Mouse (Mus musculus): ENCODE data around the gene Ei24. TPM values are rescaled to one million over a fixed set of nuclear protein-coding genes. Genes with fewer than 3 reads are reported as not detected.

Ei24 gene
- polyA plus RNA-seq, 1 experiment from 2014 or later: 61.7 TPM

GRCm38 (mm10) chr9:36802951-36803350, 5.8 kb upstream of the Ei24 start:
- no peak overlapping the region for H3K9ac ChIP-seq (ENCODE audit: low read depth, low read length)
- WGBS: 88% methylated on average over 3 of the region's 3 CpGs

GRCm38 (mm10) chr9:36801961-36802360, 4.8 kb upstream of the Ei24 start:
- ATAC-seq (ENCODE audit: low FRiP score) (no peak), DNase-seq (ENCODE audit: low spot score) (no peak)
- no peaks in the 10 kb centered on the region for H3K36me3 ChIP-seq (ENCODE audit: control insufficient read depth, insufficient read depth, low read length)
- H3K4me1 ChIP-seq (replicated peaks; ENCODE audit: control insufficient read depth, insufficient read depth, low read length): no peaks in the 10 kb centered on the region
- H3K9ac ChIP-seq (ENCODE audit: low read depth, low read length): no peak overlapping the region
- H3K4me3 ChIP-seq (ENCODE audit: low read depth, low read length): no peak overlapping the region
- H3K4me2 ChIP-seq (replicated peaks; ENCODE audit: low read depth, low read length): no peak overlapping the region
- WGBS: 91% methylated on average over 2 of the region's 2 CpGs
- no peaks in the 10 kb centered on the region for H3K9me3 ChIP-seq (ENCODE audit: control insufficient read depth, low read length)
- H3K27ac ChIP-seq (ENCODE audit: low read depth, low read length): no peak overlapping the region
- no peaks in the 10 kb centered on the region for H3K27me3 ChIP-seq (ENCODE audit: control insufficient read depth, insufficient read depth, low read length)

More at GRCm38 (mm10) chr9:36802951-36803350, 5.8 kb upstream of the Ei24 start:
- H3K4me1 ChIP-seq (replicated peaks; ENCODE audit: control insufficient read depth, insufficient read depth, low read length): no peaks in the 10 kb centered on the region
- ATAC-seq (ENCODE audit: low FRiP score) (no peak), DNase-seq (ENCODE audit: low spot score) (no peak)
- no peaks in the 10 kb centered on the region for H3K36me3 ChIP-seq (ENCODE audit: control insufficient read depth, insufficient read depth, low read length)
- H3K27me3 ChIP-seq (ENCODE audit: control insufficient read depth, insufficient read depth, low read length): no peaks in the 10 kb centered on the region
- H3K4me3 ChIP-seq (ENCODE audit: low read depth, low read length): no peak overlapping the region
- H3K4me2 ChIP-seq (replicated peaks; ENCODE audit: low read depth, low read length): no peak overlapping the region
- H3K9me3 ChIP-seq (ENCODE audit: control insufficient read depth, low read length): no peaks in the 10 kb centered on the region
- H3K27ac ChIP-seq (ENCODE audit: low read depth, low read length): no peak overlapping the region

DNA sequence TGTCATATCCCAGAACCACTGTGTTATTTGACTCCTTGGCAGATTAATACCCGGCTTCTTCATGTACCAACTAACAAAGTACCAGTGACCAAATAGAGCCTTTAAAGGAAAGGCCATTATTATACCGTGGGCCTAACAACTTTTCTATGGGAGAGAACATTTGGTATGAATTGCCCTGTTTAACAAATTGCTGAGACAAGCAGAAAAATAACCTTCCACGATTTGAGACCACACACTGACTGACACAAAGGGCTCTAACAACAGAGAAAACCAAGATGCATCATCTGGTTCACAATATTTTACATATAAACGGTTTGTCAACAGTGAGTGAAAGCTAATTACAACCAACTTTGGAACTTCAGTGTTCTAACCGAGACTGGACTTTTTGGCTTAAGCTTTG, 969 bp downstream of the Ei24 start:
- Histone ChIP-seq H3K4me2 (replicated peaks; ENCODE audit: low read depth, low read length) (peak overlapping the region; percentile 83), H3K9ac (ENCODE audit: low read depth, low read length) (peak overlapping the region; percentile 97), H3K27ac (ENCODE audit: low read depth, low read length) (no peak overlapping the region), H3K4me3 (ENCODE audit: low read depth, low read length) (peak overlapping the region; percentile 95), H3K27me3 (ENCODE audit: control insufficient read depth, insufficient read depth, low read length) (no peaks in the 10 kb centered on the region), H3K4me1 (replicated peaks; ENCODE audit: control insufficient read depth, insufficient read depth, low read length) (no peaks in the 10 kb centered on the region), H3K9me3 (ENCODE audit: control insufficient read depth, low read length) (no peaks in the 10 kb centered on the region), H3K36me3 (ENCODE audit: control insufficient read depth, insufficient read depth, low read length) (no peaks in the 10 kb centered on the region)
- DNase-seq (ENCODE audit: low spot score) (peak; percentile 5), ATAC-seq (ENCODE audit: low FRiP score) (no peak)
- WGBS: 24% methylated on average over 5 of the region's 5 CpGs

GRCm38 (mm10) chr9:36795556-36795955, 1.6 kb downstream of the Ei24 start:
- Histone ChIP-seq H3K9me3 (ENCODE audit: control insufficient read depth, low read length) (no peaks in the 10 kb centered on the region), H3K4me1 (replicated peaks; ENCODE audit: control insufficient read depth, insufficient read depth, low read length) (no peaks in the 10 kb centered on the region), H3K4me3 (ENCODE audit: low read depth, low read length) (no peak overlapping the region), H3K27me3 (ENCODE audit: control insufficient read depth, insufficient read depth, low read length) (no peaks in the 10 kb centered on the region), H3K36me3 (ENCODE audit: control insufficient read depth, insufficient read depth, low read length) (no peaks in the 10 kb centered on the region), H3K9ac (ENCODE audit: low read depth, low read length) (no peak overlapping the region), H3K27ac (ENCODE audit: low read depth, low read length) (no peak overlapping the region), H3K4me2 (replicated peaks; ENCODE audit: low read depth, low read length) (no peak overlapping the region)
- ATAC-seq (ENCODE audit: low FRiP score) (no peak), DNase-seq (ENCODE audit: low spot score) (no peak)
- WGBS: 84% methylated on average over 1 of the region's 1 CpGs

DNA sequence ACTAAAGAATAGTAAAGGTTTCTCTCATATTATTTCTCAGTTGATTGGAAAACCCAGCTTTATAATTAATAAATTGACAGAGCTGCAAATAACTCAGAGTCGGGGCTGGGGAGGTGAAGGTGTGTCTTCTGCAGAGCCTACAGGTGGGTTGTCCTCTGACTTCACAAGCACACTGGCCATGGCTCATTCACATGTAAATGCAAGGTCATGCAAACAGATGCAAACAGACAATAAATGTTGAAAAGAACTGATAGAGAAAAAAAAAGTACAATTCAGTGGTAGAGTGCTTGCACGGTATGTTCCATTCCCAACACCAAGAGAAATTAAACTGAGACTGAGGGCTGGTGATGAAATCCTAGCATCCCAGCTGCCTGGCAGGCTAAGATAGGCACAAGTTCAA, 2.7 kb downstream of the Ei24 start:
- DNase-seq (ENCODE audit: low spot score): no peak
- Histone ChIP-seq H3K27ac (ENCODE audit: low read depth, low read length) (no peak overlapping the region), H3K4me1 (replicated peaks; ENCODE audit: control insufficient read depth, insufficient read depth, low read length) (no peaks in the 10 kb centered on the region), H3K4me2 (replicated peaks; ENCODE audit: low read depth, low read length) (no peak overlapping the region), H3K4me3 (ENCODE audit: low read depth, low read length) (no peak overlapping the region), H3K9ac (ENCODE audit: low read depth, low read length) (no peak overlapping the region), H3K27me3 (ENCODE audit: control insufficient read depth, insufficient read depth, low read length) (no peaks in the 10 kb centered on the region), H3K36me3 (ENCODE audit: control insufficient read depth, insufficient read depth, low read length) (peaks cover 2% of the 10 kb centered on the region; the same call in 1 of the 2 replicates), H3K9me3 (ENCODE audit: control insufficient read depth, low read length) (no peaks in the 10 kb centered on the region)
- ATAC-seq (ENCODE audit: low FRiP score): no peak
- 77% methylated on average over 2 of the region's 2 CpGs for WGBS

GRCm38 (mm10) chr9:36792191-36792590, 5.0 kb downstream of the Ei24 start:
- DNase-seq (ENCODE audit: low spot score): no peak
- Histone ChIP-seq H3K9ac (ENCODE audit: low read depth, low read length) (no peak overlapping the region), H3K4me1 (replicated peaks; ENCODE audit: control insufficient read depth, insufficient read depth, low read length) (no peaks in the 10 kb centered on the region), H3K27ac (ENCODE audit: low read depth, low read length) (no peak overlapping the region), H3K36me3 (ENCODE audit: control insufficient read depth, insufficient read depth, low read length) (peaks cover 9% of the 10 kb centered on the region; the same call in 1 of the 2 replicates), H3K9me3 (ENCODE audit: control insufficient read depth, low read length) (no peaks in the 10 kb centered on the region), H3K4me3 (ENCODE audit: low read depth, low read length) (no peak overlapping the region), H3K4me2 (replicated peaks; ENCODE audit: low read depth, low read length) (no peak overlapping the region), H3K27me3 (ENCODE audit: control insufficient read depth, insufficient read depth, low read length) (no peaks in the 10 kb centered on the region)
- no peak for ATAC-seq (ENCODE audit: low FRiP score)
- WGBS: 97% methylated on average over 3 of the region's 3 CpGs

DNA sequence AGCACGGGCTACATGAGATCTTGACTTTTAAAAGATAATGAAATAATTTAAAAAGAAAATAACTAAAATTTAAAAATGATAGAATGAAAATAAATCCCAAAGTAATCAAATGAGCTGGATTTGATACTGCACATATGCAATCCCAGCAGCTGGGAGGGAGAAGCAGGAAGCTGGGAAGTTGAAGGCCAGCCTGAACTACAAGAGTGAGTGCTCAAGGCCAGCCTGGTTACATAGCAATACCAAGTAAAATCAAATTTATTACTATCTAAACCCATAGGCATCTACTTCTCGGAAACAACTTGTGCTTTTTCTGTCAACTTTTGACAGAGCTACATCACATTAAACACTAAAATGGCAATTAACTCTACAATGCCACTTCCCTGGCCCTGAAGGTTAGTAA, 13.3 kb downstream of the Ei24 start:
- H3K36me3 ChIP-seq (ENCODE audit: control insufficient read depth, insufficient read depth, low read length): peaks cover 16% of the 10 kb centered on the region; the same call in 1 of the 2 replicates
- H3K27me3 ChIP-seq (ENCODE audit: control insufficient read depth, insufficient read depth, low read length): no peaks in the 10 kb centered on the region

DNA sequence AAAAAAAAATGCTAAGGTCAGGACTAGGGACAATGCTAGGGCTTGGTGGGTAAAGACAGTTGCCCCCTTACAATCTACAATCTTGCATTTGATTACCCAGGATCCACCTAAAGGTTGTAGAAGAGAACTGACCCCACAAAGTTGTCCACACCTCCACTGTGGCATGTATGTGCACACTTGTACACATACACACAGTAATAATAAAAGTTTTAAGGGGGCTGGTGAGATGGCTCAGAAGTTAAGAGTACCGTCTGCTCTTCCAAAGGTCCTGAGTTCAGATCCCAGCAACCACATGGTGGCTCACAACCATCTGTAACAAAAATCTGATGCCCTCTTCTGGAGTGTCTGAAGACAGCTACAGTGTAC, 28.2 kb downstream of the Ei24 start:
- no peak overlapping the region for H3K4me3 ChIP-seq (ENCODE audit: low read depth, low read length)

More for the DNA sequence above, 13.3 kb downstream of the Ei24 start:
- Histone ChIP-seq H3K4me1 (replicated peaks; ENCODE audit: control insufficient read depth, insufficient read depth, low read length) (no peaks in the 10 kb centered on the region), H3K4me3 (ENCODE audit: low read depth, low read length) (no peak overlapping the region), H3K9ac (ENCODE audit: low read depth, low read length) (no peak overlapping the region), H3K4me2 (replicated peaks; ENCODE audit: low read depth, low read length) (no peak overlapping the region), H3K27ac (ENCODE audit: low read depth, low read length) (no peak overlapping the region), H3K9me3 (ENCODE audit: control insufficient read depth, low read length) (no peaks in the 10 kb centered on the region)
- 93% methylated on average over 2 of the region's 2 CpGs for WGBS
- DNase-seq (ENCODE audit: low spot score) (no peak), ATAC-seq (ENCODE audit: low FRiP score) (no peak)

DNA sequence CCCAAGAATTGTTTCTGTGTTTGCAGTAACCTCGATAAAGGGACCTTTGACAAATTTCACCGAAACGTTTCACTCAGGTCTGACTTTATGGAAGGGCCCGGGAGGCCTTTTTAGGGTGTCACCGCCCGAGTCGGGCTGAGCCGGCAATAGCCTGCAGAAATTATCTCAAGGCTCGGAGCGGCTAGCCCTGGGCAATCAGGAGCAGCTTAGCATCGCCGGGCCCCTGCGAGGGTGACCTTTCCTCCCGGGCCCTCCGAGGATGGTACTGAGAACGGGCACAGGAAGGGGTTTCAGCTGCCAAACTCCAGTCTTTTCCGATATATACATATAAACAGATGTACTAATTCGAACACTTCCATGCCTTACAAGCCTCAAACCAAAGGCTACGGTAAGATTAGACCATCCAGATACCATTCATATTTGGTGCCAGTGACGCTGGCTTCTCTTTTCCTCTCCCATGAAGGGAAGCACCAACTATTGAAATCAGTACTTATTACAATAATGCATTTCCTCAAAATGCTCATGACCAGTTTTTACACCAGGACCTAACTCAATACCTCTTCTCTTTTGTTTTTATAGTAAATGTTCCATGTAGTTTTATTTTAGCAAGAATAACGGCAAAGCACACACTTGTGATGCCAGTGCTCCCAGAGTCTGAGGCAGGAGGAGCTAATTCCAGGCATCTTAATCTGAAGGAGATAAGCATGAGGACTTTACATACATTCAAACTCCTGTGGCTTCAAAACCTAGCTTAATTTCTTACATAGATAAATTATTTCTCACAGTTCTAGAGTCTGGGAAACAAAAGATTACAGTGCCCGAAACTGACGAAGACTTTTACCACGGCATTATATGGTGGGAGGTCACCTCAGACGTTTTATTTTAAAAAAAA, 28.8 kb downstream of the Ei24 start:
- H3K4me1 ChIP-seq (replicated peaks; ENCODE audit: control insufficient read depth, insufficient read depth, low read length): no peaks in the 10 kb centered on the region; the same call in 1 of the 2 replicates
- peak overlapping the region; percentile 75 for H3K9ac ChIP-seq (ENCODE audit: low read depth, low read length)
- DNase-seq (ENCODE audit: low spot score): no peak
- 14% methylated on average over 25 of the region's 25 CpGs for WGBS
- no peaks in the 10 kb centered on the region for H3K36me3 ChIP-seq (ENCODE audit: control insufficient read depth, insufficient read depth, low read length)
- H3K4me3 ChIP-seq (ENCODE audit: low read depth, low read length): peak overlapping the region; percentile 97
- H3K27ac ChIP-seq (ENCODE audit: low read depth, low read length): no peak overlapping the region; the same call in 1 of the 2 replicates
- peak overlapping the region; percentile 72 for H3K4me2 ChIP-seq (replicated peaks; ENCODE audit: low read depth, low read length)
- no peaks in the 10 kb centered on the region for H3K27me3 ChIP-seq (ENCODE audit: control insufficient read depth, insufficient read depth, low read length)
- peak; percentile 20 for ATAC-seq (ENCODE audit: low FRiP score)
- H3K9me3 ChIP-seq (ENCODE audit: control insufficient read depth, low read length): no peaks in the 10 kb centered on the region

More for the DNA sequence above, 28.2 kb downstream of the Ei24 start:
- Histone ChIP-seq H3K9me3 (ENCODE audit: control insufficient read depth, low read length) (no peaks in the 10 kb centered on the region), H3K4me2 (replicated peaks; ENCODE audit: low read depth, low read length) (no peak overlapping the region), H3K27me3 (ENCODE audit: control insufficient read depth, insufficient read depth, low read length) (no peaks in the 10 kb centered on the region), H3K4me1 (replicated peaks; ENCODE audit: control insufficient read depth, insufficient read depth, low read length) (no peaks in the 10 kb centered on the region; the same call in 1 of the 2 replicates), H3K27ac (ENCODE audit: low read depth, low read length) (no peak overlapping the region), H3K36me3 (ENCODE audit: control insufficient read depth, insufficient read depth, low read length) (no peaks in the 10 kb centered on the region), H3K9ac (ENCODE audit: low read depth, low read length) (no peak overlapping the region)
- ATAC-seq (ENCODE audit: low FRiP score) (no peak), DNase-seq (ENCODE audit: low spot score) (no peak)
- 89% methylated on average over 1 of the region's 1 CpGs for WGBS
